10 mouse cellular contexts compared by ENCODE assay signal in the genomic region with DNA sequence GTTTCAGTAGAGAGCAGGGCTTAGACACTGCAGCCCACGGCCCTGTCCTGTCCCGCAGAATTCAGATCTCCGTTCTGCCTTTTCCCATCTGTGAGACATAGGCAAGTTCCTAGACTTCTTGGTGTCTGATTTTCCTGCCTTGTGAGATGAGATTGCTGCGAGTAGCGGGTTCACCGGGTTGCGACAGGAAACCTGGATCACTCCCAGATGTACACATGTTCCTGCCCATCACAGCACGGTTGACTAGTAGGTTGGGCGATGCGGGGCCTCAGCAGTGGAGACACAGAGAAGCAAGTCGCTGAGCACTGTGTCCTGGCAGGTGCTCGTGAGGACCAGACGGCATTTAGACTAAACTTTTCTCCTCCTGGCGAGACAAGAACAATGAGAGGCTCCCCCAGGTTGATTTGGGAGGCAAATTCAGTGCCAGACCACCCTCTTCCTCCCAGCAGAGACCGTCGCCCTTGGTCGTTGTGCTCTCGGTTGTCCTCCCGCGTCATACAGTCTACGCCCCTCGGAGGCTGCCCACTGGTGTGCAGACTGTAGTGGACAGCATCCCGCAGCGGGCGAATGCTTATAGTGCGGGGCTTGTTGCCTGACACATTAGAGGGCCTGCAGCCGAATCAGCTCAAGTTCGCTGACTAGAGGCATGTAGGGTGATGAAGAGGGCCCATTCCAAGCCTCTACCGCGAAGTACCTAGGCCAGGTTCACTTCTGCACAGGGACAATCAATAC.
DNase-seq lines count a peak whose midpoint lies in the region; ATAC-seq lines count a peak whose summit lies in the region.
"Had no signal": no experiment of that assay in that cellular context is flagged by ENCODE, and none has a peak within 500 bp of the region (broad histone marks: within the 10 kb centered on the region; RNA-seq: fewer than 3 reads in every experiment).

No protein-coding gene starts in this region.

- H3K4me1 ChIP-seq in heart, embryonic 12.5 days (replicated peaks), result peaks cover 13% of the 10 kb centered on the region
- peaks cover 44% of the 10 kb centered on the region for H3K4me1 ChIP-seq in midbrain, embryonic 12.5 days
- H3K4me1 ChIP-seq: liver, embryonic 15.5 days had no signal

- no peak overlapping the region for H3K27ac ChIP-seq in heart, embryonic 12.5 days (ENCODE audit: poor library complexity, severe bottlenecking)
- H3K27ac ChIP-seq in midbrain, embryonic 12.5 days (replicated peaks), result no peak overlapping the region; the same call in 1 of the 2 replicates
- H3K27ac ChIP-seq: liver, embryonic 15.5 days had no signal

- 31% methylated on average over 30 of the region's 30 CpGs for WGBS in heart, embryonic 12.5 days
- WGBS in midbrain, embryonic 12.5 days, result 32% methylated on average over 30 of the region's 30 CpGs

- H3K4me3 ChIP-seq in heart, embryonic 12.5 days, result peak overlapping the region; percentile 32; the same call in 1 of the 2 replicates
- peak overlapping the region; percentile 37 for H3K4me3 ChIP-seq in midbrain, embryonic 12.5 days
- H3K4me3 ChIP-seq: liver, embryonic 15.5 days had no signal

- no peak overlapping the region for H3K9ac ChIP-seq in heart, embryonic 12.5 days
- peak overlapping the region; percentile 53 for H3K9ac ChIP-seq in midbrain, embryonic 12.5 days (replicated peaks)
- H3K9ac ChIP-seq: liver, embryonic 15.5 days had no signal

- H3K4me2 ChIP-seq in heart, embryonic 12.5 days, result peak overlapping the region; percentile 63
- peak overlapping the region; percentile 69 for H3K4me2 ChIP-seq in midbrain, embryonic 12.5 days (replicated peaks)

- H3K36me3 ChIP-seq in heart, embryonic 12.5 days, result no peaks in the 10 kb centered on the region
- no peaks in the 10 kb centered on the region for H3K36me3 ChIP-seq in midbrain, embryonic 12.5 days
- H3K36me3 ChIP-seq: G1E; liver, embryonic 15.5 days had no signal

- no peaks in the 10 kb centered on the region for H3K9me3 ChIP-seq in heart, embryonic 12.5 days (replicated peaks)
- no peaks in the 10 kb centered on the region for H3K9me3 ChIP-seq in midbrain, embryonic 12.5 days
- H3K9me3 ChIP-seq: G1E; liver, embryonic 15.5 days had no signal

- ATAC-seq in heart, embryonic 12.5 days (ENCODE audit: insufficient number of reproducible peaks, low FRiP score), result no peak
- ATAC-seq in midbrain, embryonic 12.5 days (ENCODE audit: low FRiP score, low read depth), result no peak
- no peak for ATAC-seq in monocyte, adult 5-6 weeks (replicated peaks; ENCODE audit: insufficient number of reproducible peaks, low FRiP score, low TSS enrichment, poor library complexity, severe bottlenecking)

- H3K27me3 ChIP-seq in heart, embryonic 12.5 days (replicated peaks), result peaks cover 97% of the 10 kb centered on the region
- H3K27me3 ChIP-seq in midbrain, embryonic 12.5 days, result peaks cover 66% of the 10 kb centered on the region

- intact Hi-C loops in heart, postnatal 14 days (cut with DNase I), result loop anchor here (1.0 to 2.0 kb wide), 2 partner anchors 126 to 223 kb away; no protein-coding TSS in a partner anchor

- DNase-seq in heart, postnatal 14 days, result no peak
- DNase-seq in MN1 (ENCODE audit: low spot score), result peak; percentile 42
- DNase-seq in gastrocnemius, postnatal 10 days, result peak; percentile 30
- no peak for DNase-seq in spleen, postnatal 4 days (ENCODE audit: low spot score in 2 of 2)
- no peak for DNase-seq in ovary, adult 18-20 months (ENCODE audit: low spot score)

Comparison
In these comparisons a context has a peak if more than half of its experiments do, and no peak if none do; other contexts are left out.
1. DNase-seq: peak in MN1 (single experiment) and gastrocnemius, postnatal 10 days (single experiment); none in heart, postnatal 14 days (0 of 2), spleen, postnatal 4 days (0 of 2) and ovary, adult 18-20 months (single experiment).